Mouse (Mus musculus) cerebellum, postnatal 25 days (tissue): Measurements from ENCODE around the gene Morn3.
A peak's percentile ranks its signal among the peaks of the same experiment; 100 is the strongest.

ENCODE experiments used
- DNase-seq, 2 experiments: peaks; one replicate each; pipeline ENCODE4 v3.0.0; 2021; ENCODE audit warnings: mixed read lengths in 2 of 2

The Morn3 gene

DNA sequence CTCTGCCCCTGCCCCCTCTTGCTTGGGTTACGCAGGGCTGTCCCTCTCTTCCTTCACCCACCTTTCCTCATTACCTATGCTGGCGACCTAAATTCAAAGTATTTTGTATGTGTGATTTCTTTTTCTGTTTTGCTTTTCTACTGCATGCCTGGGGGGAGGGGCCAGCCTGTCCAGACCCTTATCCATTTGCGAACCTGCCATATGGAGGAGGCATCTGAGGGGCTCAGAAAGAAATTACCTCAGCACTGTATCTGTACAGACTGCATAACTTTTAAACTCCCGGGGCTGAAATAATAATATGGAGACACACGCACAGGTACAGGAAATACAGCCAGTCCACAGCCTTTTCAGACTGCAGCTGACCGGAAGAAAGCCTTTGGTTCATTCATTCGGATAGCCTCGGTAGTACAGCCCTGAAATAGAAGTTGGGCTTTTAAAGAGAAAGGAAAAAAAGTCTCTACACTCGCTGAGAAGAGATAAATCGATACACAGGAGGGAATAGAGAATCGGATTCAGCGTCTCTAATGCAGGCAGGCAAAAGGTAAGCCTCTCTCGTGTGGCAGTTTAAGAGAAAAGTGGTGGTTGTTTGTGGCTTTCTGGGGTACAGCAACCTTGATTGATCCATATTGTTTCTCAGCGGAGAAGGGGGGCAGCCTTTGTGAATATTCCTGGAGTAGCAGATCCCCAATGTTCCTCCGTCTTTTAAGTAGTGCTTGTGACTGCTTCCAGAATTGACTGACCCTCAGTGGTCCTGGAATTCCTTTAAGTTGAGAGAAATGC, 57.1 kb downstream of the Morn3 start, which contains the start of gene Kdm2b:
Kdm2b (minus strand) TSS at position 273 of the 780 bp plus-strand sequence.
- DNase-seq = peak; percentile 35 to 61

DNA sequence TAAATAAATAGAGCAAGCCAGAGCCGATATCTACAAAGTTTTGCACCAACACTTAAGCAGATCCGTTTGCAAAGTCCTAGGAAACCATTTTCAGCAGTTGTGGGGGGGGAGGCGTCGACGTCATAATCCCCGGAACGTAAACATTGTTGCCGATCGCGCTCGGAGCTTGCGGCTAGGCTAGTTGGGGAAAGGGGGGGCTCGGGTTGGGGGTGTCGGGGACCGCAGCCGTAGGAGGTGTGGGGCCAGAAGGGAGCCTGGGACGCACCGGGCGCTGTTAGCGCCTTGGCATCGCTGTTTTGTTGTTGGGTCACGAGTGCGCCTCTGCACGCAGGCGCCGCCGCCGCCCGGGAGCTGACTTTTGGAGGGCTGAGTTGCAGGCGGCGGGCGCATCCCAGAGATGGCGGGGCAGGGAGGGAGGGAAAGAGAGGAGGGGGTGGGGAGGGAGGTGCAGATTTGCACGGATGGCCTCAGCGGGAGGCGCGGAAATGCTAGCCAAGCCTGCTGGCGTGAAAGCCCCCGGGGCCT, 57.8 kb downstream of the Morn3 start:
- DNase-seq = peak; percentile 87 to 88

DNA sequence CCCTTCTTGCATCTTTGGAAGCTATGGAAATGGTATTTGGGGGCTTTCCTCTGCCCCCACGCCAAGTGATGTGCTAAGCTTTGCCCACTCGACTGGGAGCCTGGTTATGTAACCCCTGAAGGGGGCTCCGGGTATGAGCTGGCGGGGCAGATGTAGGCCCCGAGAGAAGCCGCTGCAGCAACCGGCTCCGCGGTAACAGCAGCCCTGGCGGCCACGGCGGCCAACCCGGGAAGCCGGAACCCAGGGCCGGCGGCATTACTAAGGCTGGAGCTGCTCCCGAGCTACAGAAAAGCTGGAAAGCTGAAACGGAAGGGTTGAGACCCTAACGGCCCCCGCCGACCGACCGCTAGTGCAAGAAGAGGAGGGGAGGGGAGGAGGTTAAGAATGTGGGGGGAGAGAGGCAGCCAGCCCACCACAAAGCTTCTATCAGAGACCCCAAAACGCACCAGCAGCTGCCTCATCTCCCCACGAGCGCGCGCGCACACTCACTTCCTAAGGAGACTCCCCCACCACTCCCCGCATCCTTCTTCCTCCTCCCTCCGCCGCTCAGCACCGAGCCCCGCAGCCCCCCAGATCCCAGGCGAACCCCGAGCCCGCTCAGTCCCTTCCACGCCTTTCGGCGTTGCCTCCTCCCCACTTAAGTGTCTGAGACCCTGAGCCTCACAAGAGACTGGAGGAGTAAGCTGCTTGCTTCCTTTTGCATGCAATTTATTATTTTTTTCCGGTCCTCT, 58.6 kb downstream of the Morn3 start:
- peak; percentile 72 to 73 for DNase-seq

DNA sequence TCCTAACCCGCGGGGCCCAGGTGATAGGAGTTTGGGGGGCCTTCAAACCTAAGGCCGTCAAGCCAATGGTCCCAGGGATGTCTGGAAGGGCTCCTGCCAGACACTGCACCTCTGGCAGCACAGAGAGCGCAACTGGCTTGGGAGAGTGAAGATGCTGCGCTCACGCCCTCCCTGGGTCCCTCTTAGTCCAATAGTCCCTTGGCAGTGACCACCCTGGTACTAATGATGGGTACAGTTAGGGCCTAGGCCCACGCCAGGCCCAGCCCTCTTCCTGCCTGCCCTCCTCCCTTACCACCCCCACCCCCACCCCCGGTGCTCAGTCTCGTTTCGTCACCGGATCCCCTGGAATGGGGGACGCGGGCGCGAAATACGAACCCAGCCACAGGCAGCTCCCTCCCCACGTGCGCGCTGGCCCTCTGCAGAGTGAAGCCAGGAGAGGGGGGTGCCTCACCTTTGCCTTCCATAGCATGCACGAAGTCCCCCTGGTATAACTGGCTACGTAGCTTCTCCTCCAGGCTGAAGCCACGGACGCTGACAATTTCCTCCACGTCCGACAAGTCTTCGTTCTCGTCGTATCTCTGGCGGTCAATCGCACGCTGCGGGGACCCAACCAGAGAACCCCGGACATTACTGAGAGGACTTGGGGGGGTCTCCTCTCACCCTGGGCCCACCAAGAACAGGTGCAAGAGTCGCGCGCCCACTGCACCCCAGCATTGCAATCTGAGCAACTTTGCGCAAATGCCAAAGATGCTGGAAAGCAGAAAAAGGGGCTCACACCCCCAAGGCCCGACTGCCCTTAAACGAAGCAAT, 59.4 kb downstream of the Morn3 start:
- peak; percentile 58 to 67 for DNase-seq

DNA sequence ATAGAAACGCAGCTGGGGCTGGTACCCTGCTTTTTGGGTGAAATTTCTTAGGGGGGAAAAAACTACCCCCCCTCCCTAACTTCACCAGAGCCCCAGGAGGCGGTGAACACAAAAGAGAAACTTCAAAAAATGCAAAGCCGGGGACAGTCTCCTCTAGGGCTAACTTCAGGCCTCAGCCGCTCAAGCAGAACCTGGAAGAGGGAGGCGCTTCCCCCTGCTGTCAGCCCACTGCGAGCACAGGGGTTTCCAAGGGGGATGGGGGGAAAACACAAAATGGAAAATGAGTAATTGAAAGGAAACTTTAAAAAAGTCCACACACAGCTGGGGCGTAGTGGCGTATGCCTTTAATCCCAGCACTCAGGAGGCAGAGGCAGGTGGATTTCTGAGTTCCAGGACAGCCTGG, 60.7 kb downstream of the Morn3 start:
- DNase-seq = no peak
